Mouse (Mus musculus) hindbrain, postnatal 0 days (tissue): ENCODE results near the gene Bbs4. TPM values are rescaled to one million over a fixed set of nuclear protein-coding genes. Genes with fewer than 3 reads are reported as not detected.
"Not testable (repeated sequence)": the region's sequence is repeated elsewhere in the genome, so short reads cannot be mapped to it uniquely, and the experiment has no call there.

Source experiments
- ATAC-seq: fragments of 200-750 bp; cut with Nextera tagmentation; 2 replicates; pipeline ENCODE4 v1.8.0; 2017; ENCODE audit warnings: mild to moderate bottlenecking, moderate TSS enrichment, moderate library complexity
- DNase-seq: peaks from one replicate; pipeline ENCODE4 v3.0.0-alpha.2; 2015; ENCODE audit warnings: low spot score
- H3K27ac ChIP-seq: fragments of 300-500 bp; sonication (generic); 2 replicates; pipeline ENCODE4 v1.5.1; 2014; ENCODE audit warnings: mild to moderate bottlenecking
- H3K27me3 ChIP-seq: fragments of 300-500 bp; sonication (generic); 2 replicates; pipeline ENCODE4 v1.6.1; 2014; ENCODE audit warnings: low read length, mixed read lengths; ENCODE audit not compliant: insufficient read depth
- H3K36me3 ChIP-seq: fragments of 300-500 bp; sonication (generic); 2 replicates; pipeline ENCODE4 v1.6.1; 2014; ENCODE audit warnings: low read length, mixed read lengths; ENCODE audit not compliant: insufficient read depth
- H3K4me1 ChIP-seq: fragments of 300-500 bp; sonication (generic); 2 replicates; pipeline ENCODE4 v1.6.1; 2014; ENCODE audit warnings: antibody characterized with exemption, low read length, mixed read lengths; ENCODE audit not compliant: insufficient read depth
- H3K4me2 ChIP-seq: fragments of 300-500 bp; sonication (generic); 2 replicates; pipeline ENCODE4 v1.6.1; 2014; ENCODE audit warnings: low read depth, mild to moderate bottlenecking, low read length, moderate library complexity, mixed read lengths
- H3K4me3 ChIP-seq: fragments of 300-500 bp; sonication (generic); 2 replicates; pipeline ENCODE4 v1.5.1; 2014; ENCODE audit warnings: low read length
- H3K9ac ChIP-seq: fragments of 300-500 bp; sonication (generic); replicated peaks from 2 replicates; pipeline ENCODE4 v1.6.1; 2014; ENCODE audit warnings: mild to moderate bottlenecking, low read length, moderate library complexity, mixed read lengths
- H3K9me3 ChIP-seq: fragments of 300-500 bp; sonication (generic); 2 replicates; pipeline ENCODE4 v1.6.1; 2016; ENCODE audit warnings: low read length, mixed read lengths
- CTCF ChIP-seq: IDR thresholded peaks from 2 replicates; pipeline ENCODE4 v1.5.1; 2016; ENCODE audit warnings: antibody characterized with exemption, control low read depth, low read depth
- WGBS: fragments of 180-500 bp; shearing (Covaris S2); extraction: QIAGEN DNeasy Blood & Tissue Kit; methylation state at CpG from one replicate; pipeline ENCODE4 v1.1.7; 2014; 5-methylcytosine and 5-hydroxymethylcytosine counted together
- polyA plus RNA-seq: library from polyadenylated mRNA; unstranded; fragments of >200 nt; fragmentation: Nextera tagmentation; extraction: Ambion mirVana; gene quantifications from 2 replicates; pipeline ENCODE4 v1.2.1, GENCODE M21; 2015
- total RNA-seq: library from RNA; depleted of rRNA; stranded (reverse); fragments of >200 nt; gene quantifications from 2 replicates; pipeline ENCODE4 v1.2.3, GENCODE M21; 2014; rRNA removed

Gene Bbs4
- total RNA-seq, result 32.9 and 55.5 TPM in 2 replicates
- polyA plus RNA-seq, result 52.2 and 56.1 TPM in 2 replicates

GRCm38 (mm10) chr9:59353253-59353639 lies at the start of gene Bbs4:
Gene Bbs4 (minus strand): TSS chr9:59353508.
- no peak for TF ChIP-seq CTCF
- Histone ChIP-seq H3K9ac (peak within 1 kb of the TSS; percentile 80), H3K4me1 (no peaks in the 10 kb centered on the region), H3K27ac (peak within 1 kb of the TSS; percentile 85), H3K9me3 (no peaks in the 10 kb centered on the region), H3K27me3 (no peaks in the 10 kb centered on the region), H3K4me3 (peak within 1 kb of the TSS; percentile 82), H3K36me3 (no peaks in the 10 kb centered on the region), H3K4me2 (peak within 1 kb of the TSS; percentile 73)
- ATAC-seq (peak; percentile 96), DNase-seq (peak; percentile 92)
- 3% methylated on average over 32 of the region's 32 CpGs for WGBS

- 90% methylated on average over 4 of the region's 4 CpGs for WGBS
- Histone ChIP-seq H3K9ac (no peak overlapping the region), H3K27me3 (no peaks in the 10 kb centered on the region), H3K36me3 (peaks cover 22% of the 10 kb centered on the region; the same call in 1 of the 2 replicates), H3K4me2 (no peak overlapping the region), H3K4me3 (no peak overlapping the region), H3K9me3 (no peaks in the 10 kb centered on the region), H3K4me1 (no peaks in the 10 kb centered on the region), H3K27ac (no peak overlapping the region)
- no peak for DNase-seq
- no peak for TF ChIP-seq CTCF
- ATAC-seq, result no peak
Observed at GRCm38 (mm10) chr9:59389086-59389485, 35.8 kb upstream of the Bbs4 start.

- no peak overlapping the region for H3K4me2 ChIP-seq
- no peak overlapping the region for H3K9ac ChIP-seq
- WGBS, result 87% methylated on average over 1 of the region's 1 CpGs
- ATAC-seq (no peak), DNase-seq (no peak)
- H3K36me3 ChIP-seq, result peaks cover 16% of the 10 kb centered on the region; the same call in 1 of the 2 replicates
- no peak overlapping the region for H3K27ac ChIP-seq
- H3K9me3 ChIP-seq, result no peaks in the 10 kb centered on the region
- no peaks in the 10 kb centered on the region for H3K4me1 ChIP-seq
- no peak overlapping the region for H3K4me3 ChIP-seq
- no peaks in the 10 kb centered on the region for H3K27me3 ChIP-seq
- no peak for TF ChIP-seq CTCF
Observed at GRCm38 (mm10) chr9:59388311-59388710, 35.0 kb upstream of the Bbs4 start.

- H3K4me1 ChIP-seq, result no peaks in the 10 kb centered on the region
- H3K4me2 ChIP-seq, result no peak overlapping the region
- H3K9me3 ChIP-seq, result no peaks in the 10 kb centered on the region
- no peak overlapping the region for H3K27ac ChIP-seq
- peaks cover 8% of the 10 kb centered on the region; the same call in 1 of the 2 replicates for H3K36me3 ChIP-seq
- no peak for TF ChIP-seq CTCF
- no peaks in the 10 kb centered on the region for H3K27me3 ChIP-seq
- H3K4me3 ChIP-seq, result no peak overlapping the region
- DNase-seq, result no peak
- no peak for ATAC-seq
- 55% methylated on average over 3 of the region's 3 CpGs for WGBS
- no peak overlapping the region for H3K9ac ChIP-seq
Observed at GRCm38 (mm10) chr9:59387461-59387860, 34.2 kb upstream of the Bbs4 start.

GRCm38 (mm10) chr9:59375626-59376025 lies 22.3 kb upstream of the Bbs4 start:
- no peak for TF ChIP-seq CTCF
- DNase-seq (no peak), ATAC-seq (no peak)
- Histone ChIP-seq H3K27ac (no peak overlapping the region), H3K4me3 (no peak overlapping the region), H3K9ac (no peak overlapping the region), H3K4me2 (no peak overlapping the region), H3K27me3 (no peaks in the 10 kb centered on the region), H3K9me3 (no peaks in the 10 kb centered on the region), H3K4me1 (no peaks in the 10 kb centered on the region), H3K36me3 (no peaks in the 10 kb centered on the region)
- 90% methylated on average over 15 of the region's 15 CpGs for WGBS

GRCm38 (mm10) chr9:59369646-59370045 lies 16.3 kb upstream of the Bbs4 start:
- Histone ChIP-seq H3K27me3 (no peaks in the 10 kb centered on the region), H3K4me1 (no peaks in the 10 kb centered on the region), H3K27ac (no peak overlapping the region), H3K9ac (no peak overlapping the region), H3K4me3 (no peak overlapping the region), H3K9me3 (no peaks in the 10 kb centered on the region), H3K4me2 (no peak overlapping the region), H3K36me3 (no peaks in the 10 kb centered on the region)
- DNase-seq (no peak), ATAC-seq (no peak)
- 91% methylated on average over 9 of the region's 9 CpGs for WGBS
- TF ChIP-seq CTCF, result no peak

GRCm38 (mm10) chr9:59369220-59369619 lies 15.9 kb upstream of the Bbs4 start:
- DNase-seq (no peak), ATAC-seq (no peak)
- WGBS, result 85% methylated on average over 5 of the region's 5 CpGs
- Histone ChIP-seq H3K27me3 (no peaks in the 10 kb centered on the region), H3K4me3 (no peak overlapping the region), H3K4me1 (no peaks in the 10 kb centered on the region), H3K4me2 (no peak overlapping the region), H3K9ac (no peak overlapping the region), H3K27ac (no peak overlapping the region), H3K36me3 (no peaks in the 10 kb centered on the region), H3K9me3 (no peaks in the 10 kb centered on the region)
- no peak for TF ChIP-seq CTCF

- not testable (repeated sequence) for H3K9me3 ChIP-seq, H3K9ac ChIP-seq, H3K36me3 ChIP-seq, H3K27ac ChIP-seq, ATAC-seq, H3K4me1 ChIP-seq, DNase-seq, H3K4me2 ChIP-seq, H3K27me3 ChIP-seq, H3K4me3 ChIP-seq
- WGBS, result 88% methylated on average over 1 of the region's 3 CpGs
Observed at GRCm38 (mm10) chr9:59360487-59360886, 7.2 kb upstream of the Bbs4 start.
